Mouse (Mus musculus): ENCODE data around the gene Mettl25. TPM values are rescaled to one million over a fixed set of nuclear protein-coding genes. Genes with fewer than 3 reads are reported as not detected.

Mettl25 gene
- polyA plus RNA-seq, 1 experiment from 2014 or later, result 19.1 TPM

- Histone ChIP-seq H3K27me3 (ENCODE audit: control insufficient read depth, insufficient read depth, low read length) (no peaks in the 10 kb centered on the region), H3K27ac (ENCODE audit: low read depth, low read length) (no peak overlapping the region), H3K9me3 (ENCODE audit: control insufficient read depth, low read length) (no peaks in the 10 kb centered on the region), H3K4me2 (ENCODE audit: low read depth, low read length) (no peak overlapping the region), H3K9ac (replicated peaks; ENCODE audit: low read depth, low read length) (no peak overlapping the region), H3K4me3 (ENCODE audit: low read depth, low read length) (no peak overlapping the region), H3K36me3 (ENCODE audit: control insufficient read depth, insufficient read depth, low read length) (no peaks in the 10 kb centered on the region), H3K4me1 (ENCODE audit: control insufficient read depth, insufficient read depth, low read length) (no peaks in the 10 kb centered on the region)
- 94% methylated on average over 6 of the region's 6 CpGs for WGBS
- ATAC-seq (ENCODE audit: low read depth), result no peak
These were observed 39.0 kb downstream of the Mettl25 start for GRCm38 (mm10) chr10:105802132-105802531.

GRCm38 (mm10) chr10:105801147-105801546, 40.0 kb downstream of the Mettl25 start:
- no peaks in the 10 kb centered on the region for H3K4me1 ChIP-seq (ENCODE audit: control insufficient read depth, insufficient read depth, low read length)
- H3K27ac ChIP-seq (ENCODE audit: low read depth, low read length), result no peak overlapping the region
- no peak overlapping the region for H3K4me2 ChIP-seq (ENCODE audit: low read depth, low read length)
- no peaks in the 10 kb centered on the region for H3K27me3 ChIP-seq (ENCODE audit: control insufficient read depth, insufficient read depth, low read length)
- no peak overlapping the region for H3K9ac ChIP-seq (replicated peaks; ENCODE audit: low read depth, low read length)
- no peaks in the 10 kb centered on the region for H3K36me3 ChIP-seq (ENCODE audit: control insufficient read depth, insufficient read depth, low read length)
- no peak overlapping the region for H3K4me3 ChIP-seq (ENCODE audit: low read depth, low read length)
- WGBS, result 28% methylated on average over 6 of the region's 6 CpGs
- H3K9me3 ChIP-seq (ENCODE audit: control insufficient read depth, low read length), result no peaks in the 10 kb centered on the region
- ATAC-seq (ENCODE audit: low read depth), result no peak

- WGBS, result 74% methylated on average over 8 of the region's 8 CpGs
- H3K4me1 ChIP-seq (ENCODE audit: control insufficient read depth, insufficient read depth, low read length), result no peaks in the 10 kb centered on the region
These were observed 43.8 kb downstream of the Mettl25 start for GRCm38 (mm10) chr10:105797250-105797924.

GRCm38 (mm10) chr10:105793776-105794552, 47.2 kb downstream of the Mettl25 start:
- Histone ChIP-seq H3K36me3 (ENCODE audit: control insufficient read depth, insufficient read depth, low read length) (no peaks in the 10 kb centered on the region), H3K27ac (ENCODE audit: low read depth, low read length) (no peak overlapping the region), H3K9ac (replicated peaks; ENCODE audit: low read depth, low read length) (no peak overlapping the region), H3K4me1 (ENCODE audit: control insufficient read depth, insufficient read depth, low read length) (peaks cover 3% of the 10 kb centered on the region; the same call in 1 of the 2 replicates), H3K4me3 (ENCODE audit: low read depth, low read length) (no peak overlapping the region), H3K9me3 (ENCODE audit: control insufficient read depth, low read length) (no peaks in the 10 kb centered on the region), H3K27me3 (ENCODE audit: control insufficient read depth, insufficient read depth, low read length) (no peaks in the 10 kb centered on the region), H3K4me2 (ENCODE audit: low read depth, low read length) (no peak overlapping the region)
- WGBS, result 78% methylated on average over 15 of the region's 15 CpGs
- ATAC-seq (ENCODE audit: low read depth), result no peak

More at GRCm38 (mm10) chr10:105797250-105797924, 43.8 kb downstream of the Mettl25 start:
- Histone ChIP-seq H3K36me3 (ENCODE audit: control insufficient read depth, insufficient read depth, low read length) (no peaks in the 10 kb centered on the region), H3K4me3 (ENCODE audit: low read depth, low read length) (no peak overlapping the region), H3K9me3 (ENCODE audit: control insufficient read depth, low read length) (no peaks in the 10 kb centered on the region), H3K9ac (replicated peaks; ENCODE audit: low read depth, low read length) (no peak overlapping the region), H3K27me3 (ENCODE audit: control insufficient read depth, insufficient read depth, low read length) (no peaks in the 10 kb centered on the region), H3K27ac (ENCODE audit: low read depth, low read length) (no peak overlapping the region), H3K4me2 (ENCODE audit: low read depth, low read length) (no peak overlapping the region)
- ATAC-seq (ENCODE audit: low read depth), result no peak

GRCm38 (mm10) chr10:105788744-105789486, 52.3 kb downstream of the Mettl25 start:
- ATAC-seq (ENCODE audit: low read depth), result peak; percentile 91
- Histone ChIP-seq H3K4me3 (ENCODE audit: low read depth, low read length) (no peak overlapping the region), H3K36me3 (ENCODE audit: control insufficient read depth, insufficient read depth, low read length) (no peaks in the 10 kb centered on the region), H3K4me1 (ENCODE audit: control insufficient read depth, insufficient read depth, low read length) (peaks cover 5% of the 10 kb centered on the region; the same call in 1 of the 2 replicates), H3K9me3 (ENCODE audit: control insufficient read depth, low read length) (no peaks in the 10 kb centered on the region), H3K27ac (ENCODE audit: low read depth, low read length) (no peak overlapping the region), H3K4me2 (ENCODE audit: low read depth, low read length) (no peak overlapping the region), H3K27me3 (ENCODE audit: control insufficient read depth, insufficient read depth, low read length) (no peaks in the 10 kb centered on the region), H3K9ac (replicated peaks; ENCODE audit: low read depth, low read length) (no peak overlapping the region)
- WGBS, result 53% methylated on average over 17 of the region's 17 CpGs

GRCm38 (mm10) chr10:105783766-105784165, 57.4 kb downstream of the Mettl25 start:
- Histone ChIP-seq H3K4me3 (ENCODE audit: low read depth, low read length) (no peak overlapping the region), H3K36me3 (ENCODE audit: control insufficient read depth, insufficient read depth, low read length) (no peaks in the 10 kb centered on the region), H3K4me2 (ENCODE audit: low read depth, low read length) (no peak overlapping the region), H3K9me3 (ENCODE audit: control insufficient read depth, low read length) (no peaks in the 10 kb centered on the region), H3K27me3 (ENCODE audit: control insufficient read depth, insufficient read depth, low read length) (no peaks in the 10 kb centered on the region), H3K9ac (replicated peaks; ENCODE audit: low read depth, low read length) (no peak overlapping the region), H3K4me1 (ENCODE audit: control insufficient read depth, insufficient read depth, low read length) (no peaks in the 10 kb centered on the region), H3K27ac (ENCODE audit: low read depth, low read length) (no peak overlapping the region)
- ATAC-seq (ENCODE audit: low read depth), result no peak
- 81% methylated on average over 8 of the region's 8 CpGs for WGBS

- Histone ChIP-seq H3K4me1 (ENCODE audit: control insufficient read depth, insufficient read depth, low read length) (no peaks in the 10 kb centered on the region), H3K36me3 (ENCODE audit: control insufficient read depth, insufficient read depth, low read length) (no peaks in the 10 kb centered on the region), H3K9ac (replicated peaks; ENCODE audit: low read depth, low read length) (no peak overlapping the region), H3K9me3 (ENCODE audit: control insufficient read depth, low read length) (no peaks in the 10 kb centered on the region), H3K27ac (ENCODE audit: low read depth, low read length) (no peak overlapping the region), H3K4me3 (ENCODE audit: low read depth, low read length) (no peak overlapping the region), H3K27me3 (ENCODE audit: control insufficient read depth, insufficient read depth, low read length) (no peaks in the 10 kb centered on the region), H3K4me2 (ENCODE audit: low read depth, low read length) (no peak overlapping the region)
- WGBS, result 14% methylated on average over 6 of the region's 6 CpGs
- ATAC-seq (ENCODE audit: low read depth), result peak; percentile 88
These were observed 66.8 kb downstream of the Mettl25 start for GRCm38 (mm10) chr10:105774382-105774781.

- no peak overlapping the region for H3K27ac ChIP-seq (ENCODE audit: low read depth, low read length)
- no peak overlapping the region for H3K9ac ChIP-seq (replicated peaks; ENCODE audit: low read depth, low read length)
- no peak overlapping the region for H3K4me3 ChIP-seq (ENCODE audit: low read depth, low read length)
- peak; percentile 42 for ATAC-seq (ENCODE audit: low read depth)
- H3K27me3 ChIP-seq (ENCODE audit: control insufficient read depth, insufficient read depth, low read length), result no peaks in the 10 kb centered on the region
- no peaks in the 10 kb centered on the region for H3K4me1 ChIP-seq (ENCODE audit: control insufficient read depth, insufficient read depth, low read length)
- H3K9me3 ChIP-seq (ENCODE audit: control insufficient read depth, low read length), result no peaks in the 10 kb centered on the region
- WGBS, result 90% methylated on average over 9 of the region's 9 CpGs
- H3K4me2 ChIP-seq (ENCODE audit: low read depth, low read length), result no peak overlapping the region
- H3K36me3 ChIP-seq (ENCODE audit: control insufficient read depth, insufficient read depth, low read length), result no peaks in the 10 kb centered on the region
These were observed 68.3 kb downstream of the Mettl25 start for GRCm38 (mm10) chr10:105772821-105773302.

Measured in neural tube, embryonic 14.5 days (tissue).